Mouse (Mus musculus) kidney, embryonic 16.5 days (tissue): Measurements from ENCODE around the gene Brms1. TPM values are rescaled to one million over a fixed set of nuclear protein-coding genes. Genes with fewer than 3 reads are reported as not detected.

Experiments used
- ATAC-seq: fragments of 200-750 bp; cut with Nextera tagmentation; 2 replicates; pipeline ENCODE4 v1.8.0; 2017; ENCODE audit warnings: moderate TSS enrichment; ENCODE audit not compliant: low FRiP score, low TSS enrichment
- H3K27ac ChIP-seq: fragments of 300-500 bp; sonication (generic); 2 replicates; pipeline ENCODE4 v1.5.1; 2014; ENCODE audit warnings: low read length
- H3K27me3 ChIP-seq: fragments of 300-500 bp; sonication (generic); 2 replicates; pipeline ENCODE4 v1.6.1; 2014; ENCODE audit warnings: low read length, control low read depth, mixed read lengths; ENCODE audit not compliant: insufficient read depth
- H3K36me3 ChIP-seq: fragments of 300-500 bp; sonication (generic); 2 replicates; pipeline ENCODE4 v1.6.1; 2014; ENCODE audit warnings: low read length, control low read depth, mixed read lengths; ENCODE audit not compliant: insufficient read depth
- H3K4me1 ChIP-seq: fragments of 300-500 bp; sonication (generic); 2 replicates; pipeline ENCODE4 v1.6.1; 2014; ENCODE audit warnings: low read length, control low read depth, mixed read lengths; ENCODE audit not compliant: insufficient read depth
- H3K4me2 ChIP-seq: fragments of 300-500 bp; sonication (generic); replicated peaks from 2 replicates; pipeline ENCODE4 v1.6.1; 2014; ENCODE audit warnings: low read depth, low read length
- H3K4me3 ChIP-seq: fragments of 300-500 bp; sonication (generic); 2 replicates; pipeline ENCODE4 v1.5.1; 2014; ENCODE audit warnings: mild to moderate bottlenecking, low read length
- H3K9ac ChIP-seq: fragments of 300-500 bp; sonication (generic); replicated peaks from 2 replicates; pipeline ENCODE4 v1.6.1; 2014; ENCODE audit warnings: low read length
- H3K9me3 ChIP-seq: fragments of 300-500 bp; sonication (generic); 2 replicates; pipeline ENCODE4 v1.6.1; 2016; ENCODE audit warnings: low read length, control low read depth
- WGBS: fragments of 180-500 bp; shearing (Covaris S2); extraction: QIAGEN DNeasy Blood & Tissue Kit; methylation state at CpG from one replicate; pipeline ENCODE4 v1.1.7; 2014; 5-methylcytosine and 5-hydroxymethylcytosine counted together
- polyA plus RNA-seq: library from polyadenylated mRNA; unstranded; fragments of >200 nt; fragmentation: Nextera tagmentation; extraction: Ambion mirVana; gene quantifications from 2 replicates; pipeline ENCODE4 v1.2.1, GENCODE M21; 2015

Gene Brms1
- polyA plus RNA-seq, 1 experiment from 2014 or later = 53.1 TPM

- H3K4me3 ChIP-seq = peak overlapping the region; percentile 43
- no peaks in the 10 kb centered on the region for H3K9me3 ChIP-seq
- peaks cover 9% of the 10 kb centered on the region; the same call in 1 of the 2 replicates for H3K36me3 ChIP-seq
- peak overlapping the region; percentile 46 for H3K4me2 ChIP-seq
- peak overlapping the region; percentile 51 for H3K9ac ChIP-seq
- peaks cover 31% of the 10 kb centered on the region for H3K4me1 ChIP-seq
- H3K27ac ChIP-seq = peak overlapping the region; percentile 11; the same call in 1 of the 2 replicates
- peak; percentile 28 for ATAC-seq
- peaks cover 7% of the 10 kb centered on the region; the same call in 1 of the 2 replicates for H3K27me3 ChIP-seq
- 9% methylated on average over 17 of the region's 17 CpGs for WGBS
Observed at GRCm38 (mm10) chr19:5051031-5051430, 9.9 kb downstream of the Brms1 start.

- peaks cover 35% of the 10 kb centered on the region for H3K4me1 ChIP-seq
- H3K27ac ChIP-seq = peak overlapping the region; percentile 11; the same call in 1 of the 2 replicates
- no peaks in the 10 kb centered on the region for H3K9me3 ChIP-seq
- peaks cover 9% of the 10 kb centered on the region; the same call in 1 of the 2 replicates for H3K36me3 ChIP-seq
- WGBS = 44% methylated on average over 3 of the region's 3 CpGs
- ATAC-seq = no peak
- H3K4me2 ChIP-seq = peak overlapping the region; percentile 46
- H3K9ac ChIP-seq = peak overlapping the region; percentile 51
- peaks cover 7% of the 10 kb centered on the region; the same call in 1 of the 2 replicates for H3K27me3 ChIP-seq
- H3K4me3 ChIP-seq = peak overlapping the region; percentile 43
Observed at GRCm38 (mm10) chr19:5051515-5051914, 10.4 kb downstream of the Brms1 start.

- Histone ChIP-seq H3K27ac (no peak overlapping the region), H3K27me3 (peaks cover 7% of the 10 kb centered on the region; the same call in 1 of the 2 replicates), H3K9ac (no peak overlapping the region), H3K4me3 (no peak overlapping the region), H3K36me3 (peaks cover 7% of the 10 kb centered on the region; the same call in 1 of the 2 replicates), H3K9me3 (no peaks in the 10 kb centered on the region), H3K4me2 (peak overlapping the region; percentile 46), H3K4me1 (peaks cover 37% of the 10 kb centered on the region)
- ATAC-seq = no peak
- 23% methylated on average over 25 of the region's 25 CpGs for WGBS
Observed at GRCm38 (mm10) chr19:5052166-5052822, 11.1 kb downstream of the Brms1 start.

GRCm38 (mm10) chr19:5052853-5053252 is 11.7 kb downstream of the Brms1 start:
- H3K4me1 ChIP-seq = peaks cover 39% of the 10 kb centered on the region
- 67% methylated on average over 17 of the region's 17 CpGs for WGBS
- no peaks in the 10 kb centered on the region for H3K9me3 ChIP-seq
- H3K36me3 ChIP-seq = peaks cover 4% of the 10 kb centered on the region; the same call in 1 of the 2 replicates
- H3K4me2 ChIP-seq = no peak overlapping the region
- no peak overlapping the region for H3K9ac ChIP-seq
- peaks cover 7% of the 10 kb centered on the region; the same call in 1 of the 2 replicates for H3K27me3 ChIP-seq
- H3K27ac ChIP-seq = no peak overlapping the region
- ATAC-seq = no peak
- no peak overlapping the region for H3K4me3 ChIP-seq

GRCm38 (mm10) chr19:5053909-5054308 is 12.8 kb downstream of the Brms1 start:
- ATAC-seq = no peak
- WGBS = 24% methylated on average over 9 of the region's 9 CpGs
- no peak overlapping the region for H3K27ac ChIP-seq
- H3K4me3 ChIP-seq = no peak overlapping the region
- no peaks in the 10 kb centered on the region for H3K9me3 ChIP-seq
- no peak overlapping the region for H3K4me2 ChIP-seq
- no peak overlapping the region for H3K9ac ChIP-seq
- peaks cover 4% of the 10 kb centered on the region; the same call in 1 of the 2 replicates for H3K36me3 ChIP-seq
- peaks cover 7% of the 10 kb centered on the region; the same call in 1 of the 2 replicates for H3K27me3 ChIP-seq
- peaks cover 50% of the 10 kb centered on the region for H3K4me1 ChIP-seq

- Histone ChIP-seq H3K9ac (no peak overlapping the region; the same call in 1 of the 2 replicates), H3K4me3 (peak overlapping the region; percentile 12; the same call in 1 of the 2 replicates), H3K27ac (no peak overlapping the region), H3K27me3 (peaks cover 7% of the 10 kb centered on the region; the same call in 1 of the 2 replicates), H3K4me2 (no peak overlapping the region), H3K36me3 (no peaks in the 10 kb centered on the region), H3K4me1 (peaks cover 55% of the 10 kb centered on the region), H3K9me3 (no peaks in the 10 kb centered on the region)
- WGBS = 10% methylated on average over 6 of the region's 6 CpGs
- ATAC-seq = peak; percentile 46; the same call in 1 of the 2 replicates
Observed at GRCm38 (mm10) chr19:5056251-5056650, 15.1 kb downstream of the Brms1 start.

- H3K27ac ChIP-seq = peak overlapping the region; percentile 83
- no peak overlapping the region for H3K9ac ChIP-seq
- H3K4me3 ChIP-seq = no peak overlapping the region
- no peak for ATAC-seq
- H3K9me3 ChIP-seq = no peaks in the 10 kb centered on the region
- peaks cover 44% of the 10 kb centered on the region for H3K4me1 ChIP-seq
- H3K36me3 ChIP-seq = no peaks in the 10 kb centered on the region
- WGBS = 22% methylated on average over 16 of the region's 16 CpGs
- no peak overlapping the region for H3K4me2 ChIP-seq
- peaks cover 3% of the 10 kb centered on the region; the same call in 1 of the 2 replicates for H3K27me3 ChIP-seq
Observed at GRCm38 (mm10) chr19:5057876-5058775, 17.0 kb downstream of the Brms1 start.

- Histone ChIP-seq H3K4me1 (peaks cover 44% of the 10 kb centered on the region), H3K27me3 (no peaks in the 10 kb centered on the region), H3K36me3 (no peaks in the 10 kb centered on the region), H3K4me3 (no peak overlapping the region), H3K9me3 (no peaks in the 10 kb centered on the region), H3K9ac (peak overlapping the region; percentile 5; the same call in 1 of the 2 replicates), H3K4me2 (0 out of 2 replicates have a peak overlapping the region, but pooled peaks have one; percentile 8), H3K27ac (peak overlapping the region; percentile 83)
- ATAC-seq = peak; percentile 67
- 10% methylated on average over 10 of the region's 10 CpGs for WGBS
Observed at GRCm38 (mm10) chr19:5058801-5059771, 17.9 kb downstream of the Brms1 start.
